Mouse (Mus musculus) cortical plate, adult 2 months (tissue): ENCODE measurements at regions not wholly inside any gene's neighbourhood (a gene's known extent, or its start where the extent isn't known, plus 50 kb on each side); places are given as distances from the start of the nearest gene placed in this dataset.
"Not testable (repeated sequence)": the region's sequence is repeated elsewhere in the genome, so short reads cannot be mapped to it uniquely, and the experiment has no call there.

Experiments
- H3K27ac ChIP-seq: fragments of 200-500 bp; 2 replicates; pipeline ENCODE4 v1.5.1; 2012; ENCODE audit warnings: low read length, control low read depth, inconsistent platforms; ENCODE audit not compliant: insufficient read depth
- H3K4me1 ChIP-seq: fragments of 200-500 bp; 2 replicates; pipeline ENCODE4 v1.6.1; 2011; ENCODE audit warnings: low read length; ENCODE audit not compliant: control insufficient read depth, insufficient read depth
- H3K4me3 ChIP-seq: fragments of 200-500 bp; 2 replicates; pipeline ENCODE4 v1.5.1; 2011; ENCODE audit warnings: mild to moderate bottlenecking, low read length, control low read depth; ENCODE audit not compliant: insufficient read depth
- CTCF ChIP-seq: fragments of 200-500 bp; IDR thresholded peaks from 2 replicates; pipeline ENCODE4 v1.5.1; 2011; ENCODE audit warnings: mild to moderate bottlenecking, control low read depth, low read length; ENCODE audit not compliant: insufficient read depth; ENCODE audit errors: extremely low read depth
- POLR2A ChIP-seq: fragments of 200-500 bp; IDR thresholded peaks from 2 replicates; pipeline ENCODE4 v1.6.1; 2011; ENCODE audit warnings: mild to moderate bottlenecking, low read length, control low read depth; ENCODE audit not compliant: insufficient read depth; ENCODE audit errors: extremely low read depth

DNA sequence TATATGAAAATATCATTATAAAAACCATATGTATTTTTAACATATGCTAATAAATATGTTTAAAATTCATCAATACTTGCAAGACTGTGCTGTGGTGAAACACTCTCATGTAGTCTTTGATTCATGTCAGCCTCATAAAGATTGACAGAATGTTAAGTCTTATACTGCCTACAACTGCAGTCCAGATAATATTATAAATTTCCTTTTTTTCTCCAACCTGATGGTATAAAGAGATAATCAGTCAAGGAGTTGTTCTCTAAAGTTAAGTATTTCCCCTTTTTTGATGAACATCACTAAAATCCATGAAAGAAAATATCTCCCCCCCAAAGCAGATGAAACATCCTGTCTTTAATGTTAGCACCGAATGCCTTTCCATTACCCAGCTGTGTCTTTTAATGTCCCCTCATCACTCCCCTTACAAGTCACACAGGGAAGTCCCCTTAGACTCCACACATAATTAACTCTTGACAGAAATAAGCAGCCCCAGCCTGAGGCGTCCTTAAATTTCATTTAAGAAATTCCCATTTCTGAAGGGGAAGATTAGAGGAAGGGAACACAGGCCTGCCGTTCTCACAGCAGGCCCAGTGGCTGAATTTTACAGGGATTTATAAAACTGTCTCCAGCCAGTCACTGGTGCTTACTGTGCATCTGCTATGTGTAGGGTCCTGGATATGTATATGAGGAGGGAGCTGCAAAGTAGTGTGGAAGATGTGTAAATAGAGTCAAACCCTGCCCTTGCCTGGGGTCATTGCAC lies 129.0 kb upstream of the Tbl1xr1 start:
- no peak overlapping the region for H3K4me3 ChIP-seq
- no peak for TF ChIP-seq POLR2A
- TF ChIP-seq CTCF, result no peak
- H3K4me1 ChIP-seq, result no peaks in the 10 kb centered on the region
- H3K27ac ChIP-seq, result no peak overlapping the region

DNA sequence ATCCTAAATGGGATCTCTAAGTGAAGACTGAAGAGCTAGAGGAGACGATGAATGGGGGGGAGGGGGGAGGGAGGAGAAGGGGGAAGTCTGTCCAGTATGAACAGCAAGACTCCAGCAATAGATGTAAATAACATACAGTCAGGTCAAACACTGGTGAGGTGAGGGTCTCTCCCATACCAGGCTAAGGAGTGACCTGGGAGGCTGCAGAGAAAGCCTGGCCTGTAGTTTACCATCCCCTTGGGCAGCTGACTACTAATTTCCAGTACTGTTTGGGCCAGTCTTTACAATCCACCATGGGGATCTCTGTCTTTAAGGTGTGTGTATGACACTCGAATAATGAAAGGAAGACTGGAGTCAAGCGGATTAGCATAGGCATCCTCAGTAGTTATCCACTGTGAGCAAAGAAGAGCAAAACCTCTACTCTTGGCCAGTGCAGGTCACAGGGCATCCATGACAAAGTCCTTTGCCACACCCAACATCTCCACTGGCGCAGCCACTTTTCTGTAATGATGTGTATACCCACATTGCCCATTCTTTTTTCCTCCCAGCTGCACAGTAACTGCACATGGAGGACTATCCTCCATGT lies 128.3 kb upstream of the Tbl1xr1 start:
- Histone ChIP-seq H3K4me1 (no peaks in the 10 kb centered on the region), H3K27ac (no peak overlapping the region), H3K4me3 (no peak overlapping the region)
- TF ChIP-seq CTCF, result no peak
- TF ChIP-seq POLR2A, result no peak

DNA sequence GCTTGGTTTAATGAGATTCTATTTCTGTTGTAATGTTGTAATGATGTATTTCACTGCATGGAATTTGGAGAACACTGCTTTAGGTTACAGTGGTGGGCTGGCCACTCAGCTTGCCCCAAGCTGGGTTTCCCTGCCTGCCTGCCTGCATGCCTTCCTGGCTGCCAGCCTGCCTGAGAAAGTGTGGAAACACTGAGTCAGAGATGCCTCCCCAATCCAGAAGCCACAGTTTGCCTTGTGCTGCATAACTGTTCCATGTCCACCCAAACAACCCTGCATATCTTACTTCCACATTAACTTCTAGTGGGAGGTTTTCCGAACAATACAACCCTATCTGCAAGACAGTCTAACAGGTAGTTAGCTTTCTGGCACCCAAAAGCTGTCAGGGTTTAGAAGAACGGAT lies 127.0 kb upstream of the Tbl1xr1 start:
- Histone ChIP-seq H3K4me3 (no peak overlapping the region), H3K4me1 (no peaks in the 10 kb centered on the region), H3K27ac (no peak overlapping the region)
- no peak for TF ChIP-seq CTCF
- no peak for TF ChIP-seq POLR2A

DNA sequence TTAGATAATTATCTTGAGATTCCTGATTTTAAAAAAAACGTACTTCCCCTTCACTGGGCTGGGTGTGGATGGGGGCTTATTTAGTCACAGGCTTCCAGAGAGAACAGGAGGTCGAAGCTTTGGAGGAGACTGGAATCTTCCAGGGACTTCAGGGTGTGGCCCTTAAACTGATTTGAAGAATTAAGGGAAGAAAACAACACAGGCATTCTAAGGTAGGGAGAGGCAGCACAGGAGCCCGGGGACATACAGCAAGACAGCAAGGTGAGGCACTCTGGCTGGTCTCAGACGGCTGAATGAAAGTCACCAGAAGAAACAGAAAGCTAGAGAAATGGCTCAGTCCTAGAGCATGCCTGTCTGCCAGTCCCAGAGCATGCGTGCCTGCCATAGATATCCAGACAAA lies 125.9 kb upstream of the Tbl1xr1 start:
- TF ChIP-seq CTCF (no peak), POLR2A (no peak)
- H3K4me3 ChIP-seq, result no peak overlapping the region
- H3K4me1 ChIP-seq, result no peaks in the 10 kb centered on the region
- no peak overlapping the region for H3K27ac ChIP-seq

DNA sequence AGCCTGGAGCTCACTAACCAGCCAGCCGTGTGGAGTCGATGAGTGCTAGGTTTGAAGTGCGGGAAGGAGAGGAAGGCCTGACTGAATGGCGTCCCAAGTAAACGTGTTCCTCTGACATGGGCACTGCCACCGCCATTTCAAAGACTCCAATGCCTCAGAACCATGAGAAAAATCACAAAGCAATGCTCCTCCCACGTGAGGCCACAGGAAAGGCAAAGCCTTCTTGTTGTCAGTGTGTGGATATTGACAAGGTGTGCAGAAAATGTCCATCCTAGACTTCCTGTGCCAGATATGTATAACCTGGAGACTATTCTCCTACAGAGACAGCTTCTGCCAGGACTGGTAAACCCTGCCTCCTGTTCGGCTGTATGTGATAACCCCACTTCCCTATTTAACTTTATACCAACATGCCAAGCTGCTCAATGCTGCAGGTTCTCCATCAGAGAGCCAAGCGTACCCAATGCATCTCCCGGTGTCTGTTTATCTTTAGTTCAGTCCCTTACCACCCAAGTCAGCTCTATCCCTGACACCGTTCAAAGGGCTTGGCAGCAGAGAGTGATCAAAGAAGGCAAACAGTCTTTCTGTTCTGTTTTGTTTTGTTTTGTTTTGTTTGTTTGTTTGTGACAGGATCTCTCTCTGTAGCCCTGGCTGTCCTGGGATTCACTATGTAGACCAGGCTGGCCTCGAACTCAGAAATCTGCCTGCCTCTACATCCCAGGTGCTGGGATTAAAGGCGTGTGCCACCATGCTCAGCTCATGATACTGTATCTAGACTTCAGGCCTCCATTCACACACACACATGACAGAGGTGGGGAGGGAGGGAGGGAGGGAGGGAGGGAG lies 124.8 kb upstream of the Tbl1xr1 start:
- Histone ChIP-seq H3K4me1 (no peaks in the 10 kb centered on the region), H3K4me3 (no peak overlapping the region), H3K27ac (no peak overlapping the region)
- TF ChIP-seq CTCF (no peak), POLR2A (no peak)

DNA sequence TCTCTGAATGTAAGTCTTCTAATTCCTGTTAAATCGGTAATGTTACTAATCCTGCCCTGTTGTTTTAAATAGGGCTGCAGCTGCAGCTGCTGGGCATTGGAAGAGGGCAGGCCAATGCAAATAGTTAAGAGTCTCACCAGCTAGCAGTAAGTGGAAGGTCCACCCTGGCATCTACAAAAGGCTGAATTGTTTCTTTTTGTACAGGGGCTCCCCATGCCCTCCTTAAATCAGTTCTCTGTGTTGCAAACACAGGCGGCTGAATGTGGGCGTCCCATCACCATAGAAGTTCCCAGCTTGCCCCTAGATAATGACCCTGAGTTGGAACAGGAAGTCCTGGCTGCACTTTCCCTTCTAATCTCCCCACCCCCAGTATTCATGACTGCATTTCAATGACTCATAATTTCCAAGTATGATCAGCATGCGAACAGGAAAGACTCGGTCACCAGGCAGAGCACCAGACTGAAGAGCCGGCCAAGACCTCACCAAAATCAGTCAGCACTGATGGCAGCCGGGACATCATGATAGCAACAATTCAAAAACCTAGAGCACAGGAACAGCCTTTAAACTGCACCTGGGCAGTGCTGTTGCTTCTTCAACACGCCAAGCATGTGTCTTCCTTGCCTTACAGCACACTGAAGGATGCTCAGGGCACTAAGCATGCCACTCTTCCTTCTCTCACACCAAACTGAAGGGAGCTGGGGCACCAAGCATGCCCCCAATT lies 123.6 kb upstream of the Tbl1xr1 start:
- Histone ChIP-seq H3K27ac (no peak overlapping the region), H3K4me3 (no peak overlapping the region), H3K4me1 (no peaks in the 10 kb centered on the region)
- no peak for TF ChIP-seq POLR2A
- no peak for TF ChIP-seq CTCF

DNA sequence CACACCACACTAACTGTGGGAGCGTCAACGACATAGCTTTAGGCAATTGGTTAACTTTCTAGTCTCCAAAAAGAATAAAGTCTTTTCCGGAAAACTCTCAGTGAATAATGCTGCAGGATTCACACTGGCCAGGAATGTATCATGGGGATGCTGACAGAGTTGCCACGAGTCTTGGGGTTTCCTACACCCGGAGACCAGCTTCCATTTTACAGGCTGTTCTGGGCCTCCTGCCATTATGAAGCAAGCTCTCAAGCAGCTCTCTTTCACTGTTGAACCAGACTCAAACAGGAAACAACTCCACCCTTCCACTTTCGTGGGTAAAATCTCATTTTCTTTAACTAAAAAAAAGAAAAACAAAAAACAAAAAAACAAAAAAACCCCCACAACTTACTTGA lies 123.0 kb upstream of the Tbl1xr1 start:
- Histone ChIP-seq H3K4me3 (no peak overlapping the region), H3K27ac (no peak overlapping the region), H3K4me1 (no peaks in the 10 kb centered on the region)
- no peak for TF ChIP-seq POLR2A
- no peak for TF ChIP-seq CTCF

DNA sequence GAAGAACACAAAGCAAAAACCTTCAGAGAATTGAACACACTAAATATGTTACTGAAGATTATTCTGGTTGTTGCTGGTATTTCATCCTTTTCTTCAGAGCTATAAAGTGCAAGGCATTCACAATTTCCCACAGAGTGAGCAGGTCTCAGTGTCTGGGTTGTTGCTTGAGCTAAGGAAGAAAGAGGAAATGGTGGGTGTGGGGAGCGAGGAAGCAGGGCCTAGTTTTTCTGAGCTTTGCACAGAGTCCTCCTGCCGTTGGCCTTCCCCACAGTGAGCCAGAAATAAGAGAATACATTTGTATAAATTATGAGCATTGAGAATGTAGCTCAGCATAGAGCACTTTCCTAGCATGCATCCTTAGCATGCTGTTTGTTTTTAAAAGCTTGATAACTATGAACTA lies 120.8 kb upstream of the Tbl1xr1 start:
- Histone ChIP-seq H3K4me1 (no peaks in the 10 kb centered on the region), H3K27ac (no peak overlapping the region)
- TF ChIP-seq CTCF, result no peak
- no peak for TF ChIP-seq POLR2A

DNA sequence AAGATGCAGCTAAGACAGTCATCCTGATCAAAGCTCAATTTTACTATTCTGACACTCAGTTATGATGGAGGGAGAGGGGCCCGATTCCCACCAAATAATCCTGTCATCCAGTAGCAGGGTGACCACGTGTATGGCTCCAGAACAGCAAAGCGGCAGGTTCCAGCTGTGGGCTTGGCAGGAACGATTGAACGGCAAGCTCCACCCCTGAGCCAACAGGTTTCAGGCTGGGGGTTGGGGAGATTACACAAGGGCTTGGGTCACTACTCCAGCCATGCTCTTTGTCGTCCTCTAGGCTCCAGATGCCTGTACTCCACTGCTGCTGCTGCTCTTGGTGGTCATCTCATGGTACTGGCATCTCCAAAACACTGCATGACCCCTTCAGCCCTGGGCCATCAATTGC lies 119.3 kb upstream of the Tbl1xr1 start:
- H3K27ac ChIP-seq, H3K4me3 ChIP-seq, H3K4me1 ChIP-seq: not testable (repeated sequence)

More for the DNA sequence above, 120.8 kb upstream of the Tbl1xr1 start:
- no peak overlapping the region for H3K4me3 ChIP-seq
